Mouse (Mus musculus): ENCODE results near the gene Gm19935. TPM values are rescaled to one million over a fixed set of nuclear protein-coding genes. Genes with fewer than 3 reads are reported as not detected.

Gm19935 gene
- polyA plus RNA-seq, 2 experiments from 2014 or later: not detected

GRCm38 (mm10) chr8:90829825-90830224 is 12.6 kb upstream of the Gm19935 start:
- no peak for ATAC-seq

GRCm38 (mm10) chr8:90828987-90829740 is 12.0 kb upstream of the Gm19935 start:
- peak; percentile 42 for ATAC-seq

GRCm38 (mm10) chr8:90828181-90828986 is 11.2 kb upstream of the Gm19935 start, which contains the start of gene Chd9:
Gene Chd9 (plus strand): TSS chr8:90828352.
- peak; percentile 93 for ATAC-seq

- ATAC-seq: no peak
Observed at GRCm38 (mm10) chr8:90825459-90825871, 8.3 kb upstream of the Gm19935 start.

GRCm38 (mm10) chr8:90822443-90822842 is 5.2 kb upstream of the Gm19935 start:
- ATAC-seq: no peak

GRCm38 (mm10) chr8:90820321-90820696 is 3.1 kb upstream of the Gm19935 start:
- ATAC-seq: no peak

GRCm38 (mm10) chr8:90819561-90820320 is 2.5 kb upstream of the Gm19935 start:
- no peak for ATAC-seq

GRCm38 (mm10) chr8:90816061-90816882 is 921 bp downstream of the Gm19935 start:
- no peak for ATAC-seq

- no peak for ATAC-seq
Observed at GRCm38 (mm10) chr8:90813602-90814320, 3.4 kb downstream of the Gm19935 start.

- no peak for ATAC-seq
Observed at GRCm38 (mm10) chr8:90799473-90799872, 17.7 kb downstream of the Gm19935 start.

- ATAC-seq: peak; percentile 95
Observed at GRCm38 (mm10) chr8:90794990-90795861, 22.0 kb downstream of the Gm19935 start.

- no peak for ATAC-seq
Observed at GRCm38 (mm10) chr8:90793710-90794109, 23.5 kb downstream of the Gm19935 start.

- no peak for ATAC-seq
Observed at GRCm38 (mm10) chr8:90791616-90792015, 25.6 kb downstream of the Gm19935 start.

GRCm38 (mm10) chr8:90769791-90770190 is 47.4 kb downstream of the Gm19935 start:
- no peak for ATAC-seq

Other genes with a start within 250 kb of the Gm19935 start
- 100 to 1,000 TPM; 117 to 118 TPM for gene Chd9, start 11.0 kb upstream of the Gm19935 start, polyA plus RNA-seq (2017; shearing (Covaris generic))

All from activated CD4-positive, CD25-positive, alpha-beta regulatory T cell, adult 4 months (primary cell).